Mouse (Mus musculus) layer of hippocampus, postnatal 36 days (tissue): ENCODE results near the gene Eif6. TPM values are rescaled to one million over a fixed set of nuclear protein-coding genes. Genes with fewer than 3 reads are reported as not detected.
A peak's percentile ranks its signal among the peaks of the same experiment; 100 is the strongest.

Source experiments
- DNase-seq, 2 experiments: peaks; one replicate each; pipeline ENCODE4 v3.0.0; 2022
- total RNA-seq, 2 experiments: library from RNA; stranded (reverse); gene quantifications; 2 replicates each; pipeline ENCODE4 v1.2.3; 2021

The Eif6 gene
- total RNA-seq, 2 experiments from 2014 or later, result 65.8 to 74.3 TPM

DNA sequence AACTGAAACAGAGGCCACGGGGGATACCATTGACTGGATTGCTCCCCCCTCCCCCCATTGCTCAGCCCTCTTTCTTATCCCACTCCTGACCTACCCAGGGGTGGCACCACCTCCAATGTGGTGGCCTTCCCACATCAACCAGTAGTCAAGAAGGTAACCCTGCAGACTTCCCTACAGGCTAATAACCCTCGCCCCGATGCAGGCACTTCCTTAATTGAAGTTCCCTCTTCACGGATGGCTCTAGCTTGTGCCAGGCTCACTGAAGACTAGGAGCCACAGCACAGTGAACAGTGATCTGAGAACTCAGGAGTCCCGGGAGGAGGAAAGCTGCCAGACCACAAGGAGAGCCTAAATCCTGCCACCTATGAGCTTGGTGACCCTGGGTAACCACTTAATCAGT lies 39.8 kb downstream of the Eif6 start:
- DNase-seq, result no peak

DNA sequence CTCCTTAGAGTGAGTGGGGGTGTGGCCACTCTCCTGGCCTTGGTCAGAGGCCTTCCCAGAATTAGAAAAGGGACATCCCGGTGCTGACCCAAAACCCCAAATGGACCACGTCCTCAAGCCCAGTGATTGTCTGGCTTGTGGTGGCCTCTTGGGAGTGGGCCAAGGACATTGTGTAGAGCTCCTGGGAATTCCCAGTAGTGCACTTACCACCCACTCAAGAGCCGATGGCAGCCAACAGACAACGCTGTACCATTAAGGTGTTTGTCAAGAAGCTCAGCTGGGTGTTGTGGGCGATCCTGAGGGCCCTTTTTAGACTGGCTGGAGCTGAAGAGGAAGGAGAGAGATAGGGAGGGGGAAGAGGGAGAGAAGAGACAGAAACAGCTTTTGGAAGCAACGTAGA lies 42.2 kb downstream of the Eif6 start:
- DNase-seq, result no peak

DNA sequence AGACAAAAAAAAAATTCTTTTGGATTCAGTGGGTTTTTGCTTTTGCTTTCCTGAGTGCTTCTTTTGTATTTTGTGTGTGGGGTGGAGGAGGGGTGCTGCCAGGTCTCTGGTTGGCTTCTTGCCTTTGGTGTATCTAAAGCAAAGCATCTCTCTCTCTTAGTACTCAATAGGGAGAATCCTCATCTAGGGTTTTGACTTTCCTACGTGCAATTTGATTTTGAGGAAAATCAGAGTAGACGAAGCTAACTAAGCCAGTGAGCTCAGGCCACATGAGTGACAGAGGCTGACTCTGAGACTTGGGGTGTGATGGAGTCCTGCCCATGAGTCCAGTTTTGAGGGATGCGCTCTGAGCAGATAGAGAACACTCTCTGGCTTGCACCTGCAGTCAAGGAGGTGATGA lies 47.2 kb downstream of the Eif6 start:
- no peak for DNase-seq

DNA sequence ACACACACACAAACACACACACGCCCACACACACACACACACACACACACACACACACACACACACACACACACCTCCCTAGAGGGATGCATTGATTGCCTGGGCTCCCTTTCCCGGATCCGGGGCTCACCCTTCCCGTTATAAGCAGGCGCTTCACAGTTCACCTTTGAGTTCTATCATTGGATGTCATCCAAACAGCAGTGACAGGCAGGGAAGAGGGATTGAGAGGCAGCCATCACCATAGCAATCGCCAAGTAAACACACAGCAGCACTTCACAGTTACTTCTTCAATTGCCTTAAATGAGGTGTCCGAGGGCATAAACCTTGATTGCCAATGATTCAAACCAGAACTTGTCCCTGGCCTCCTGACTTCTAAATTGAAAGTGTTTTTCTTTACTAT lies 47.7 kb downstream of the Eif6 start:
- no peak for DNase-seq

DNA sequence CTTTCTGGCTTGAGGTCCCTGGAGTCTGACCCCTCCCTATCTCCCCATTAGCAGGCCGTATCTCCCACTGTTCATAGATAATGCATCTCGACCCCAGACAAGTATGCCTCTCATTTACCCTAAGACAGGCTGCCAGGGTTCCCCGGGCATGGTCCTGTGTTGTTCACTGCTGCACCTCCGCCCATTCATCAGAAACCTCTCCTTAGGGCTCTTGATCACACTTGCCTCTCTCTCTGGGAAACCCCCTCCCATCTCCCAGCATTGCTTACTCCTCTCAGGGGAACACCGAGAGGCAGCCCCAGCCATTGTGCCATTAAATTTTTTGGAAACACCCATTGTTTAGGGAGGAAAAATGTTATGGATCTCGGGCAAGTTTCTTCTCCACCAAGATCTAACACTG lies 48.7 kb downstream of the Eif6 start:
- no peak for DNase-seq

DNA sequence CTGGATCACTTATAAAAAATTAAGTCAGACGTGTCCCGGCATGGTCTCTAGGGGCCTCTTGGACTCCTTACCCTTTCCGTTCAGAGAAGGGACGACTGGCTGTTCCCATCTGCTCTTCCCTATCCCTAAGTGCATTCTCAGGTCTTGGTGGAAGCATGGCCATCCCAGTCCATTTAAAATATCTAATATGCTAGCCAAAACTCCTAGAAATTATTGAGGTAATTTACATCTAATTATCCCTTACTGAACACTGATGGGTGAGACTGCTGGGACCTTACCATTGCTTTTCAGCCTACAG lies 49.1 kb downstream of the Eif6 start:
- DNase-seq, result no peak

DNA sequence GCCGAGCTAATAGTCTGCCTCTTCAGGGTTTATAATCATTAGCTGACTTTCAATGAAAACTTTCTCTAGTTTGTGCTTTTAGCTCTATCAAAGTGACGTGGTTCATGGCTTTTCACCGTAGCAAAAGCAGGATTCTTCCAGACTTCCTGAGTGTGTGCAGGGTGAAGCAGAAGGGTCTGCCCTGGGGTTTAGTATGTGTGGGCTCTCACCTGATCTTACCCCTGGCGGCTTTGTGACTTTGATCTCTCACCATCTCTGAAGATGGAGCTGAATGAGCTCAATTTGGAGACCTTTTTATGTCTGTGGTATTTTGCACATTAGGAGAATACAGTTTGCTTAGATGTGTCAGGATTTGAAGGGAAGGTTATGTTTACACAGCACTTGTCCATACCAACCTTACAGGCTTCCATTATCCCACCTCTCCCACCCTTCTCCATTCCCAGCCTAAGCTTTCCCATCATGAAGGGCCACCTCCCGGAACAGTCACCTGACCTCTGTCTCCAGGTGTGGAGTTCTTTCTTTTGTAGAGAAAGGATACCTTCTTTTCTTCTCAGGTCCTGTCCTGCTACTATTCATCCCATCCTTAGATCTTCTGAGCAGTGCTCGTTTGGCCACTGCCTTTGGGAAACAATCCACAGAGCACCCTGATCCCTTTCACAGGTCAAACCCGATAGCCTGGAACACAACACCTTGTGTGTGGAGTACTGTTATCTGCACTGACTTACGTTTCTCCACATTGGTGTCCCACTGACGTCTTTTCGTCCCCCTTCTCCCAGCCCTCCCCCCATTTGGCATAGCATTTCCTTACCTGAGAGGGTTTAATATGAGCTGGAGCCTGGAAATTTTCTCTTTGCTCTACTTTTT lies 49.7 kb downstream of the Eif6 start:
- DNase-seq, result no peak

DNA sequence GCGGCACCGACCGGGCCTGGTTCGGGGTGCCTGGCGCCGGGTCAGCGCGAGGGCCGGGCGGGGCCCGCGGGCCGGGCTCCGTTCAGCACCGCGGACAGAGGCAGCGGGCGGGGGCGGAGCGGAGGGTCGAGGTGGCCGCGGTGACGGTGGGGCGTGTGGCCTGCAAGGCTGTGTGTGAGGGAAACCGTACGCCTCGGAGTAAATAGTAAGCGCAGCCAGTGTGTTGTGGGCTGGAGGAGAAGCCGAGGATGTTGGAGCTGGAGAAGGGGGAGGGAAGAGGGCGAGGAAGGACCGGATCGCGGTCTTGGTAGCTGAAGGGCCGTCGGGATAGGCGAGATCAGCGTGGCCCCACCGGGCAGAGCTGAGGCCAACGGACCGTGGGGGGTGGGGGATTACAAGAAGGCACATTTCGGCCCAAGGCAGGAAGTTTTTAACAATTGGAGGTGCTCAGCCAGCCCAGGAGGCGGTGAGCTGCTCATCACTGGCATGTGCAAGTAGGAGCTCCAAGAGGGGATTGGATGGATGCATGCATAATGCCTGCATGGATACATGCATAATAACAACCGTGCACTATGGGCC lies 51.0 kb downstream of the Eif6 start:
- peak; percentile 37 to 48 for DNase-seq

DNA sequence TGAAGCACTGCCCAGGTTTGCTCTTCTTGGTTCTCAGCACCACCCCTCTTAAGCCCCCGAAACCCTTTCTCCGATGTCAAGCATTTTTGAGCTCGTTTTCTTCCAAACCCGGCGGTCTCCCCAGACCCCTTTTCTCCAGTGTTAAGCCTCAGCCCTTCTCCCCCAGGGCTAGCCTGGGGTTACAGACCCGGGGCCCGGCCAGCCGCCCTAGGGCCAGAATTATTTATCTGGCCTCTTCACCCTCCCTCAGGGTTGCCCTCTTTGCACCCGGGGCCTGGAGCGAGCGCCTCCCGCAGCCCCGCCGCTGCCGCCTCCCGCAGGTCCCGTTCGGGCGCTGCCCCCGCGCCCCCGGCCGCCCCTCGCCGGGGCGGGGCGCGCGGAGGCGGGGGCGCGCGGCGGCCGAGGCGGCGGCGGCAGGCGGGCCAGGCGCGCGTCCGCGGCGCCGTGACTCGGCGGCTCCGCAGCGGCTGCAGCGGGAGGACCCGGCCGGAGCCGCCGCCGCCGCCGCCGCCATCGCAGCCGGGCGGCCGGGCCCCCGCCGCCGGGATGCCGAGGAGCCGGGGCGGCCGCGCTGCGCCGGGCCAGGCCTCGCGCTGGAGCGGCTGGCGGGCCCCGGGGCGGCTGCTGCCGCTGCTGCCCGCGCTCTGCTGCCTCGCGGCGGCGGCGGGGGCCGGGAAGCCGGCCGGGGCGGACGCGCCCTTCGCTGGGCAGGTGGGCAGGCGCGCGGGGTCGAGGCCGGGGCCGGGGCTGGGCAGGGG lies 51.6 kb downstream of the Eif6 start, which contains the start of gene Mmp24:
TSS of gene Mmp24 (plus strand) at position 416 of the 758 bp plus-strand sequence.
- DNase-seq, result no peak

DNA sequence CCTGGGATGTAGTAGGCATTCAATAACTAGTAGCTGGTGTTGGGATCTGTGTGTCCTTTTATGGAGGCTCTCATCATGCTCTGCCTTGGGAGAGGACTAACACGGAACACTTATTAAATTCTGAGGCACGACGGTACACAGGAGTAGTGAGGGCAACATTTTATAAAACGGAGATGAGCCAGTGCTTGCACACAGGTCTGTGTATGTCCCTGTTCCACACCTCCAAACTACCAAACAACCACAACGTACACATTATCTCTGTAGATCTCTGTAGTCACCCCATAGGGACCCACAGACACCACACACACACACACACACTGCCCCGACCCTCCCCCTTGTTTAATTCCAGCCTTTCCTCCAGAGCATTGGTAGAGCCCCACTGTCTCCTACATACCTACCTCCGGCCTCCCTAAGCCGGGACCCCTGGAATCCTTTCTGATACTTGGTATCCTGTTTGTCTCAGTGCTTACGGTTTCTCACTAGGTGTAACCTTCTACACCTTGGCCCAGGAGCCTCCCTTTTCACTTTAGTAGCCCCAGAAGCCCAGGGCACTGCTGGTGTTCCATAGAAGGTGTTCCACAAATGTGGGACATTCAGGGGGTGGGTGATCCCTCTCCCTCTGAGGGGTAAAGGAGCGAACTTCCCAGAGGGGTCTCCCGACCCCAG lies 52.3 kb downstream of the Eif6 start:
- DNase-seq, result no peak

DNA sequence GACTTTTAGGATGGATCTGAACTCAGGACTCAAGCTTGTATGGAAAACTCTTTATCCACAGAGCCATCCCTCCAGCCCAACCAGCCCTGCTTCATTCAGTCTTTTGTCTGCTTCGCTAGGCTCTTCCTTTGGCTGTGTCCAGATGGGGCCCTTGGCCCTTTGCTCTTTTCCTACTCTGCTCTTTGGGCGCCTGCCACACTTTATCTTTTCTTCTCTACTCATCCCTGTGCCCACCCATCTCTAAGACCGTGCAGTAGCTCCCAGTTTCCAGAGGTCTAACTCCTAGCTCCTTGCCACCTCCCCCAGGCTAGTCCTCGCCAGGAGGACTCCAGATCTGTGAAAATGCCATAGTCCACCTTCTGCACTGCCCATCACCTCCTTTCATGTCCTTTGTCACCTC lies 53.1 kb downstream of the Eif6 start:
- DNase-seq, result no peak

Other genes starting within 250 kb of the Eif6 start
- 10 to 100 TPM; 24.7 to 26.9 TPM for gene Gss, start 234.1 kb downstream of the Eif6 start, total RNA-seq
- gene Myh7b, start 215.7 kb downstream of the Eif6 start, total RNA-seq, result 1 to 10 TPM; 3.3 to 5.3 TPM
- 100 to 1,000 TPM; 154 to 160 TPM for gene Trpc4ap, start 134.5 kb downstream of the Eif6 start, total RNA-seq
- 10 to 100 TPM; 21.7 to 25.0 TPM for gene Edem2, start 97.5 kb downstream of the Eif6 start, total RNA-seq
- not detected for gene Gm17581, start 91.1 kb downstream of the Eif6 start, total RNA-seq
- 1 to 10 TPM in 1 of 2 experiments, under 1 TPM in 1; 0.63 to 1.3 TPM for gene Procr, start 75.8 kb downstream of the Eif6 start, total RNA-seq
- gene Mmp24, start 51.6 kb downstream of the Eif6 start, total RNA-seq, result 10 to 100 TPM; 42.0 to 46.5 TPM
- gene BC029722, start 7.5 kb downstream of the Eif6 start, total RNA-seq, result 10 to 100 TPM; 51.4 to 57.4 TPM
- gene Fam83c, start 7.9 kb upstream of the Eif6 start, total RNA-seq, result not detected
- 10 to 100 TPM; 76.9 to 81.8 TPM for gene Uqcc1, start 103.4 kb upstream of the Eif6 start, total RNA-seq
- gene Gm15557, start 113.8 kb upstream of the Eif6 start, total RNA-seq, result not detected
- not detected for gene Gdf5, start 118.4 kb upstream of the Eif6 start, total RNA-seq
- gene Cep250, start 129.5 kb upstream of the Eif6 start, total RNA-seq, result 10 to 100 TPM; 20.1 to 21.5 TPM
- 1 to 10 TPM; 1.6 to 2.0 TPM for gene 6430550D23Rik, start 181.1 kb upstream of the Eif6 start, total RNA-seq
- gene Ergic3, start 181.1 kb upstream of the Eif6 start, total RNA-seq, result 100 to 1,000 TPM; 181 to 202 TPM
- not detected for gene Fer1l4, start 226.0 kb upstream of the Eif6 start, total RNA-seq
- 1 to 10 TPM; 3.0 to 3.4 TPM for gene Spag4, start 238.2 kb upstream of the Eif6 start, total RNA-seq